Mouse (Mus musculus) spleen, embryonic (tissue): Measurements from ENCODE around the gene Manbal.

Experiments
- CTCF ChIA-PET: fragments of 350-600 bp; sonication (Branson Sonifier 250); formaldehyde crosslinking; loops from one replicate; lab custom pipeline; 2022; lab: Charles Lee

Gene Manbal

GRCm38 (mm10) chr2:157367184-157367893 lies at the start of gene Manbal:
Gene Manbal, plus strand, starts transcription at chr2:157367594.
- CTCF ChIA-PET: no interaction called here

GRCm38 (mm10) chr2:157320135-157320534 lies 47.3 kb upstream of the Manbal start:
- CTCF ChIA-PET: no interaction called here

DNA sequence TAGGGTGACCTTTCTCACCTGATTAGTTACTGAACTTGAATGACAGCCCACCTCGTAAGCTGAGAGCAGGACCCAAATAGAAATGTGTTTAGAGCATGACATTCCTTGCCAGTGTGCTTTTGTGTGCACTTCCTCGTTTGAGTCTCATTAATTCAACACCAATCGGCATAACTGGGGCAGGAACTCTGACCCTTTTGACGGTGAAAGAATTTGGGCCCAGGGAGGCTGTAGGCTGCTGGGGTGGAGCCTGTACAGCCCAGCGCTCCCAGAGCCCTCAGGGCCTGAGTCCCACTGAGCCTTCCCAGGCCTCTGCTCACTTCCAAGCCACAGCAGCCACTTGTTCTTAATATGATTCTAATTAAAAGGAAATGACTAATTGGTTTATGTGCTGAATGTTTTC lies 46.5 kb upstream of the Manbal start:
- CTCF ChIA-PET: no interaction called here

- CTCF ChIA-PET: no interaction called here
These were observed 45.2 kb upstream of the Manbal start for GRCm38 (mm10) chr2:157322029-157322766.

DNA sequence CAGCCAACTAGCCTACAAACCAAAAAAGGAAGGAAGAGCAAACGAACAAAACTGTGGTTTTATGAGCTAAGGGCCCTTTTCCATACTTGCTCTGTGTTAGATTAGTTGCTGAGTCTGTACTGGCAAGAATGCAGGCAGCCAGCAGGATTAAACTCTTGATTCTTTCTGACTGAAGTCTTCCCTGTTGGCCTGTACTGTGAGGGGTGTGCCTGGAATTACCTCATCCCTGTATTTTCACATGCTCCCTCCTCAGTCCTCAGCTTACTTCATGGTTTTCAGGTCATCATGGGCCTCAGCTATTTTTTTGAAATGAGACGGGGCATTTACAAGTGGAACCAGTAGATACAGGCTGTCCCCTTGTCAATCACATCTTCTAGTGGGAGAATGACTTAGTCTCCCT lies 42.2 kb upstream of the Manbal start:
- CTCF ChIA-PET: no interaction called here

GRCm38 (mm10) chr2:157328106-157328505 lies 39.3 kb upstream of the Manbal start:
- CTCF ChIA-PET: no interaction called here

DNA sequence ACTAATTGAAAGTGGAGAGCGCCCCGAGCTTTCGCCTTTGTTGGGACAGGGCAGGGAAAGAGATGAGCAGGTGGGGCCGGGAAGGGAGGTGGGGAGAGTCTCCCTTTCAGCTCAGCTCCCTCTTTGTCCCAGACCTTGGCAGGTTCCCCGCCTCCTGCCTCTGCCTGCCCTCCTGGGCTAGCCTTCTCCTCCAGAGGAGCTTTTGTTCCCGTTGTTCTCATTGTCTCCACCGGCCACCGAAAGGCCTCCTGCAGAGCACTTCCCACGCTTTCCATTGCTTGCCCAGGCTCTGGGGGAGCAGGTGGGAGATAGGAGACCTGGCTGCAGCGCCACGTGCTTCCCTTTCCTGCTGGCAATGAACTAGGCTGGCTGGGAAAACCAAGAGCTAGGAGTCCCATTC lies 38.8 kb upstream of the Manbal start:
- CTCF ChIA-PET: no interaction called here

- CTCF ChIA-PET: interaction anchor here (0.6 kb wide), 1 partner anchor 173 kb away, joined by 16 read pairs; no protein-coding TSS in a partner anchor
These were observed 35.3 kb upstream of the Manbal start for GRCm38 (mm10) chr2:157332059-157332458.

GRCm38 (mm10) chr2:157338663-157339062 lies 28.7 kb upstream of the Manbal start:
- CTCF ChIA-PET: interaction anchor here (0.6 to 0.9 kb wide), 2 partner anchors 119 to 229 kb away, joined by 3 read pairs; no protein-coding TSS in a partner anchor

- CTCF ChIA-PET: no interaction called here
These were observed 27.9 kb upstream of the Manbal start for GRCm38 (mm10) chr2:157339532-157339931.

GRCm38 (mm10) chr2:157340221-157340741 lies 27.1 kb upstream of the Manbal start:
- CTCF ChIA-PET: no interaction called here

DNA sequence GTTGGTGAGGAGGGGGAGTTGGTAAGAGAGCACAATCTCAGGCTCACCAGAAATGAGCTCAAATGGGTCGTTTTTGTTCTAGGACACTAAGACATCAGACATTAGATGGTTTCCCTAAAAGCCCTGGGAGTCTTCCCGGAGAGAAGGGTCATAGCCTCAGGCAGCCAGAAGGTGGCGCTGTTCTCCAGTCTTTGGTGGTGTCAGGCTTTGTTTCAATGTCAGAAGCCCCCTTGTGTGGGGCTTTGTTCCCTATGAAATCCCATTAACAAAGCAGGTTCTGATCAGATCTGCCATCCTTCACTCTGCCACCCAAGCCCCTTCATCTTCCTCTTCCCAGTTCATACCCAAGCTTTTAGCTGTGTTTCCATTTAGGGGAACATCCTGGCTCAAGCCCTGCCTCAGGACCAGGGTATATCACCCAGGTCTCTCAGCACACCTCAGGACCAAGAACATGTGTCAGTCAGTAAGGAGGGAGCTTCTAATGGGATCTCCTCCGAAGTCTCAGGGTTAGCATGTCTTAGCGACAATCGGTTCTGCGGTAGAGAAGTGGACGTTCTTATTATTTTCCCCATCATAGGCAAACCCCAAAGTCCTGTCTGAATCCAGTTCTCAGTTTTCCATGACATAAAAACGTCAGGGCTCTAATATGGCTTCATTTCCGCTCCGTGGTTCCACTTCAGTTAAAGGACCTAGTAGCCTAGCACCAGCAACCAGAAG lies 25.7 kb upstream of the Manbal start:
- CTCF ChIA-PET: interaction anchor here (0.6 to 1.6 kb wide), 4 partner anchors 17 to 229 kb away, joined by 4 to 12 read pairs (median 5); partner anchors contain the start of gene Blcap

DNA sequence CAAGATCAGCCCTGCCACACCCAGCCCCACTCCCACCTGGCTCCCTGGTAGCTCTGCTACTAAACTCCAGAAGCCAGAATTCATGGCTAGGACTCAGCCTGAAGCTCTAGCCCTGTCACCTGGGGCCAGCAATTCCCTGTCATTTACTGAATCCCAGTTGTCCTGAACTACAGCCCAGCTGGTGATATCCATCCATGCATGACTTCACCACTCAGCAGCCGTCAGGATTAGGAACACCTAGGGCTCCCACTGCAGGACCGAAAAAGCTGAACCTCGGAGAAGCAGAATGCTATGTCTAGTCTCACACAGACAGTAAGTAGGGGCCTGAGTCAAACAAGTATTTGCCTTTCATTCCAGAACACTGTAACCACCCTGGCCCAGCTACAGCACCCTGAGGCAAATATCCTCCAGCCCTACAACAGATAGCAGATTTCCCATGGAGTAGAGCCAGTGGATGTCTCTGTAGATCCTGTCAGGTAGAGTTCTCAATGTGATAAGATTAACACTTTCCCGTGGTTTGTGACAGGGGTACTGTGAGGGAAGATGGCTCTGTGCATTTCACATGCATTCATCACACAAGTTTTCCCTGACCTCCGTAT lies 25.0 kb upstream of the Manbal start:
- CTCF ChIA-PET: interaction anchor here (1.4 to 1.6 kb wide), 2 partner anchors 116 to 228 kb away, joined by 4 to 12 read pairs; partner anchors contain the start of gene Blcap

DNA sequence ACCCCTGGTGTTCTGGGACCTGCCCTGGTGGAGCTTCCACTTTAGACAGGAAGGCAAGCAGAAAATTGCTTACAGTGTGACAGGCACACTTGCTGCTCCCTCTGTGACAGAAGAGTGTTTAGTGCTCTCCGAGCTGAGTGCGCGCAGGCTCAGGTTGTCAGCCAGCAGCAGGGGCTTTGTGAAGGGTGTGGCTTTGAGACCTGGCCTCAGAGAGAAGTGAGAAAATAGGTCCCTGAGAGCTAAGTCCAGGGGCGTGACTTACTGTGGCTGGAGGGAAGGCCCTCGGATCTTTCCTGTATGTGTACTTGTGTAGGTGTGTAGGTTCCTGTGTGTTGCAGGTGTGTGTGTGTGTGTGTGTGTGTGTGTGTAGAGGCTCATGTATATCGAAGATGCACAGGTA lies 24.1 kb upstream of the Manbal start:
- CTCF ChIA-PET: no interaction called here

- CTCF ChIA-PET: no interaction called here
These were observed 19.8 kb upstream of the Manbal start, which contains the start of gene Ghrh for GRCm38 (mm10) chr2:157347361-157348159. Gene Ghrh, minus strand, starts transcription at chr2:157347506.

DNA sequence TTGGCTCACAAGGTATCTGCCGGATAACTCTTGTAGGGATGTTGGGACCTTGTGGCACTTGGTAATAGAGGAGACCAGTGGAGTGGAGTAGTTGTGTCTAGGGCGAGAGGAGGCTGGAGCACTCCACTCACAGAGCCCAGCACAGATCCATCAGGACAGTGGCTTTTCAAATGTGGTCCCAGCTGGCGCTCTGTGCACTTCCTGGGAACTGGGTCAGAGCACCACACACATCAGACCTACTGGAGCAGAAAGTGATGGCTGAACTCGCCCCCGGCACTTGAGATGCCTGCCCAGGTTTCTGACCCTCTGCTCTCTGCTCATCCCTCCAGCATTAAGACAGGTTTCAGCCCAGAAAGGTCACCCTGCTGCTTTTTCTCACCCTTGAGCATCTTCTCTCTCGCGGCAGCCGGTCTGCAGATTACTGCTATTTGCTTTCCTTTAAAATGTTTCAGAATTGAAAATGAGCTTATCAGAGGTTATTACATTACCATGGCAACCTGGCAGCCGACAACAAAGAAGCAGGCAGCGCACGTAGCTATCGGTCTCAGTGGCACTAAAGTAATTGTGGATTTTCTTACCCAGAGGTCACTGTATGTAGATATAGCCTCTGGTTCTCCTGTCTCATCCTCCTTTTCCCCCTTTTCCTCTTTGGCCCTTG lies 18.1 kb upstream of the Manbal start:
- CTCF ChIA-PET: no interaction called here

DNA sequence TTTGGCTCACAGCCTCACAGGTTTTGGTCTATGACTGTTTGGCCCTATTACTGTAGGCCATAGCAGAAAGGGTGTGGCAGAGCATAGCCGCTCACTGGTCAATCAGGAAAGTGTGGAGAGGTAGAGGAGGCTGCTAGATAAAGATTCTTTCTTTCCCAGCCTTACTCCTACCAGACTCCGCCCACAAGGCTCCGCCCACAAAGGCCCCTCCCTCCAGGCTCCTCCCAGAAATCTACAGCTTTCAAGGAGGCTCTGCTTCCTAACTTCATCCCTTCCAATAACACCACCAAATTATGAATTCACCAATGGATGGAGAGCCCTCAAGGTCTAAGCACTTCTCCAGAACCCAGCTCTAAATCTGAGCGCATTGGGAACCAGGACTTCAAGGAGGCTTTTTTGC lies 14.2 kb upstream of the Manbal start:
- CTCF ChIA-PET: no interaction called here

DNA sequence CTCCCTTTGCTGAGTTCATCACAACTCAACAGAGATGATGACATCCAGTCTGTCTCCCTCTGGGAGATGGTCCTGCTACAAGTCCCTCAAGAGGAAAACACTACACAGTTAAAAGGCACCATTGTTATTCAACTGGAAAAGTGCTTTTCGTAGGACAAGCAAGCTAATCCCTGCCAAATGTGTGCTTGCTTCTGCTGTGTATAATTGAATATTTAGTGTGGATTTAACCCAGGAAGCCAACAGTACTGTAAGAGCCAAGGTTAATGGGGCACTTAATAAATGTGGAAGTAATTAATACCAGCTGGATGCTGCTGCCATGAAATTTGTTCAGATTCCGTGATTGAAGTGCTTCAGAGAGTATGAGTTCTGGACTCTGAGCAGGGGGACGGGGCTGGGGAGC lies 13.3 kb upstream of the Manbal start:
- CTCF ChIA-PET: no interaction called here

DNA sequence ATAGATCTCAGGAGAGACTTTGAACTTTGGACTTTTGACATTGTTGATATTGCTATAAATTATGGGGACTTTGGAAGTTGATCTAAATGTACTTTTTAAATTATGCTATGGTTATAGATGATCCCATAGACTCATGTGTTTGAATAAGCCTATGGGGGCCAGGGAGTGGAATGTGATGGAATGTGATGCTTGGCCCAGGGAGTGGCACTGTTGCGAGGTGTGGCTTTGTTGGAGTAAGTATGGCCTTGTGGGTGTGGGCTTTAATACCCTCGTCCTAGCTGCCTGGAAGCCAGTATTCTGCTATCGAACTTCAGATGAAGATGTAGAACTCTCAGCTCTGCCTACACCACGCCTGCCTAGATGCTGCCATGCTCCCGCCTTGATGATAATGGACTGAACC lies 7.4 kb upstream of the Manbal start:
- CTCF ChIA-PET: no interaction called here

DNA sequence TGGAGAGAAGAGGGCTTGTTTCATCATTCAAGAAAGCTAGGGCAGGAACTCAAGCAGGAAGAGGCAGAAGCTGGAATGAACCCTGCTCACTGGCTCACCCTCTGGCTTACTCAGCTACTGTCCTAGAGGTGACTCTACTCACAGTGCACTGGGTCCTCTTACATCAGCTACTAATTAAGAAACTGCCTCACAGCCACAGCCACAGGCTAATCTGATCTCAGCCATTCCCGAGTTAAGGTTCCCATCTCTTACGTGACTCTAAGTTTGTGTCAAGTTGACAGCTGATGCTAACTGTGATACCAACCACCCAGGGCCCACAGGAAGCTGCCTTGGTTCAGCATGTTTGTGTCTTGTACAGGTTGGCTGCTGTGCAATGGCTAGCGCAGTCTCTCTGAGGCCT lies 4.4 kb upstream of the Manbal start:
- CTCF ChIA-PET: no interaction called here
